In genomic region chr2:144333138-144333842, GRCm38 (mm10) we compare ENCODE assay signal across 7 mouse cellular contexts. TPM values are rescaled to one million over a fixed set of nuclear protein-coding genes. Genes with fewer than 3 reads are reported as not detected.
A peak's percentile ranks its signal among the peaks of the same experiment; 100 is the strongest.
DNase-seq lines count a peak whose midpoint lies in the region; ATAC-seq and TF ChIP-seq lines count a peak whose summit lies in the region.

No protein-coding gene starts in this region.

- peak; percentile 31 for DNase-seq in lung, adult 2 months
- no peak for DNase-seq in lung, postnatal 25 days (ENCODE audit: low spot score)
- DNase-seq in embryonic facial prominence, embryonic 14.5 days (ENCODE audit: low spot score) = no peak
- DNase-seq in mesoderm, embryonic 11.5 days (ENCODE audit: low read depth, low spot score) = peak; percentile 37
- peak; percentile 63 for DNase-seq in telencephalon, adult 2 months (ENCODE audit: low read depth, low spot score)
- no peak for DNase-seq in gastrocnemius, postnatal 4 days (ENCODE audit: low spot score in 2 of 2)

- H3K4me1 ChIP-seq in lung, adult 2 months (ENCODE audit: control insufficient read depth, insufficient read depth, low read length) = peaks cover 15% of the 10 kb centered on the region
- H3K4me1 ChIP-seq in embryonic facial prominence, embryonic 14.5 days (ENCODE audit: control insufficient read depth, insufficient read depth, low read length) = no peaks in the 10 kb centered on the region
- peaks cover 22% of the 10 kb centered on the region for H3K4me1 ChIP-seq in kidney, embryonic 14.5 days (ENCODE audit: control insufficient read depth, insufficient read depth, low read length)

- H3K36me3 ChIP-seq in embryonic facial prominence, embryonic 14.5 days (ENCODE audit: control insufficient read depth, insufficient read depth, low read length) = no peaks in the 10 kb centered on the region
- no peaks in the 10 kb centered on the region for H3K36me3 ChIP-seq in kidney, embryonic 14.5 days (ENCODE audit: control insufficient read depth, insufficient read depth, low read length)

- H3K4me3 ChIP-seq in lung, adult 2 months (replicated peaks; ENCODE audit: extremely low read depth, low read depth, low read length) = peak overlapping the region; percentile 0
- peak overlapping the region; percentile 59 for H3K4me3 ChIP-seq in embryonic facial prominence, embryonic 14.5 days (ENCODE audit: low read depth, low read length)
- H3K4me3 ChIP-seq in kidney, embryonic 14.5 days (ENCODE audit: low read length) = peak overlapping the region; percentile 23

- TF ChIP-seq POLR2A in lung, adult 2 months (IDR thresholded peaks at IDR 0.05; ENCODE audit: borderline replicate concordance, extremely low read depth, low read depth, low read length) = no peak

- H3K27ac ChIP-seq in embryonic facial prominence, embryonic 14.5 days (replicated peaks; ENCODE audit: low read depth, low read length) = no peak overlapping the region
- H3K27ac ChIP-seq in kidney, embryonic 14.5 days (ENCODE audit: low read depth, low read length) = no peak overlapping the region

- TF ChIP-seq CTCF in lung, adult 2 months (IDR thresholded peaks at IDR 0.05; ENCODE audit: insufficient read depth, low read length) = no peak

- 14% methylated on average over 28 of the region's 28 CpGs for WGBS in lung, adult 2 months
- WGBS in embryonic facial prominence, embryonic 14.5 days = 9% methylated on average over 24 of the region's 28 CpGs
- 7% methylated on average over 28 of the region's 28 CpGs for whole genome bisulfite sequencing in kidney, embryonic 14.5 days

- peak overlapping the region; percentile 42; the same call in 1 of the 2 replicates for H3K9ac ChIP-seq in embryonic facial prominence, embryonic 14.5 days (ENCODE audit: low read depth, low read length)
- no peak overlapping the region for H3K9ac ChIP-seq in kidney, embryonic 14.5 days (ENCODE audit: low read depth, low read length)

- peak; percentile 15; the same call in 1 of the 2 replicates for ATAC-seq in embryonic facial prominence, embryonic 14.5 days (ENCODE audit: low read depth)
- ATAC-seq in kidney, embryonic 14.5 days (ENCODE audit: low FRiP score, low TSS enrichment) = 0 out of 2 replicates have a peak, but pooled peaks have one; percentile 11

- peak overlapping the region; percentile 99 for H3K4me2 ChIP-seq in embryonic facial prominence, embryonic 14.5 days (ENCODE audit: low read depth, low read length)
- peak overlapping the region; percentile 83 for H3K4me2 ChIP-seq in kidney, embryonic 14.5 days (replicated peaks; ENCODE audit: low read depth, low read length)

- H3K9me3 ChIP-seq in embryonic facial prominence, embryonic 14.5 days (ENCODE audit: control insufficient read depth, low read length) = no peaks in the 10 kb centered on the region
- no peaks in the 10 kb centered on the region for H3K9me3 ChIP-seq in kidney, embryonic 14.5 days (ENCODE audit: control insufficient read depth, low read length)

- peaks cover 60% of the 10 kb centered on the region for H3K27me3 ChIP-seq in embryonic facial prominence, embryonic 14.5 days (replicated peaks; ENCODE audit: control insufficient read depth, insufficient read depth, low read length)
- peaks cover 49% of the 10 kb centered on the region for H3K27me3 ChIP-seq in kidney, embryonic 14.5 days (ENCODE audit: control insufficient read depth, insufficient read depth, low read length)

RNA-seq across cellular contexts. Expression of gene Ovol2, which starts 1.3 kb away (rescaled TPM):
- 6.7 and 7.4 TPM in 2 replicates for polyA plus RNA-seq in lung, adult 2 months (2012; rRNA removed)
- polyA plus RNA-seq in embryonic facial prominence, embryonic 14.5 days (2014; fragmentation: Nextera tagmentation; extraction: Ambion mirVana) = 1.1 and 3.0 TPM in 2 replicates
- polyA plus RNA-seq in kidney, embryonic 14.5 days (2014; fragmentation: Nextera tagmentation; extraction: Ambion mirVana) = 1.8 and 2.1 TPM in 2 replicates
- not detected for total RNA-seq in gastrocnemius, postnatal 4 days (2021)

RNA-seq across cellular contexts. Expression of gene Kat14, which starts 35.5 kb away (rescaled TPM):
- 22.0 and 28.6 TPM in 2 replicates for polyA plus RNA-seq in lung, adult 2 months (2012; rRNA removed)
- polyA plus RNA-seq in embryonic facial prominence, embryonic 14.5 days (2014; fragmentation: Nextera tagmentation; extraction: Ambion mirVana) = 35.0 and 38.1 TPM in 2 replicates
- polyA plus RNA-seq in kidney, embryonic 14.5 days (2014; fragmentation: Nextera tagmentation; extraction: Ambion mirVana) = 34.8 and 47.5 TPM in 2 replicates
- total RNA-seq in gastrocnemius, postnatal 4 days (2021) = 10 to 100 TPM; 33.1 to 37.6 TPM

RNA-seq across cellular contexts. Expression of gene Pet117, which starts 35.5 kb away (rescaled TPM):
- polyA plus RNA-seq in lung, adult 2 months (2012; rRNA removed) = not detected in 2 replicates
- 0.52 and 1.3 TPM in 2 replicates for polyA plus RNA-seq in embryonic facial prominence, embryonic 14.5 days (2014; fragmentation: Nextera tagmentation; extraction: Ambion mirVana)
- not detected in 2 replicates for polyA plus RNA-seq in kidney, embryonic 14.5 days (2014; fragmentation: Nextera tagmentation; extraction: Ambion mirVana)
- 10 to 100 TPM in 1 of 2 experiments, 1 to 10 TPM in 1; 8.0 to 11.7 TPM for total RNA-seq in gastrocnemius, postnatal 4 days (2021)

Comparison
In these comparisons a context has a peak if more than half of its experiments do, and no peak if none do; other contexts are left out.
1. DNase-seq: peak in lung, adult 2 months (single experiment), mesoderm, embryonic 11.5 days (single experiment) and telencephalon, adult 2 months (single experiment); none in lung, postnatal 25 days (single experiment), embryonic facial prominence, embryonic 14.5 days (single experiment) and gastrocnemius, postnatal 4 days (0 of 2).
2. H3K4me3 ChIP-seq: peak in every context shown above with its lines; median percentile 59 in embryonic facial prominence, embryonic 14.5 days; 23 in kidney, embryonic 14.5 days; 0 in lung, adult 2 months.